Mouse (Mus musculus): ENCODE results near the gene Ttll1.

DNA sequence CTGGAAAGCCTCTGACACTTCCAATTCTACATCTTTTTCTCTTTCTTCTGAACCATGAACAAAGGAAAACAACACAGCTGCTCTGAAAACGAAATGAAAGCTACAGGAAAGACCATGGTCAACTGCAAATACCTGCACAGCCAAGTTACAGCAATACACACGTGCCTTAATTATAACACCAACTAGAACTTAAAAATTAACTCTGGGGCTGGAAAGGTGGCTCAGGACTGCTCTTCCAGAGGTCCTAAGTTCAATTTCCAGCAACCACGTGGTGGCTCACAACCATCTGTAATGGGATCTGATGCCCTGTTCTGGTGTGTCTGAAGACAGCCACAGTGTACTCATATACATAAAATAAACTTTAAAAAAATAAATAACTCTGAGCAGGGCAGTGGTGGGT lies 55.7 kb downstream of the Ttll1 start:
- no peak for TF ChIP-seq CTCF (IDR thresholded peaks at IDR 0.05)
- no peak for TF ChIP-seq EP300 (IDR thresholded peaks at IDR 0.05)
